Mouse (Mus musculus): ENCODE data around the gene 1700025G04Rik.

- TF ChIP-seq CTCF (IDR thresholded peaks at IDR 0.05; ENCODE audit: extremely low read depth, insufficient read depth, low read length) (no peak), POLR2A (IDR thresholded peaks at IDR 0.05; ENCODE audit: extremely low read depth, insufficient read depth, low read length) (no peak)
Observed at GRCm38 (mm10) chr1:152067919-152068318, 22.0 kb downstream of the 1700025G04Rik start.

All from cortical plate, adult 2 months (tissue).